In genomic region chr3:41241856-41242552, GRCm38 (mm10) we compare ENCODE assay signal across 20 mouse cellular contexts.
DNase-seq lines count a peak whose midpoint lies in the region; ATAC-seq and TF ChIP-seq lines count a peak whose summit lies in the region.
"Had no signal": no experiment of that assay in that cellular context is flagged by ENCODE, and none has a peak within 500 bp of the region (broad histone marks: within the 10 kb centered on the region; RNA-seq: fewer than 3 reads in every experiment).

No protein-coding gene starts in this region.

- no peak overlapping the region for H3K4me2 ChIP-seq in limb, embryonic 13.5 days (replicated peaks)
- H3K4me2 ChIP-seq in embryonic facial prominence, embryonic 11.5 days (ENCODE audit: low read depth, low read length): no peak overlapping the region
- H3K4me2 ChIP-seq: embryonic facial prominence, embryonic 15.5 days; forebrain, embryonic 12.5 days; heart, embryonic 12.5 days; hindbrain, embryonic 14.5 days; intestine, embryonic 15.5 days had no signal

- H3K9me3 ChIP-seq in limb, embryonic 13.5 days: no peaks in the 10 kb centered on the region
- H3K9me3 ChIP-seq in limb, embryonic 10.5 days (replicated peaks): no peaks in the 10 kb centered on the region
- no peaks in the 10 kb centered on the region for H3K9me3 ChIP-seq in embryonic facial prominence, embryonic 11.5 days (replicated peaks; ENCODE audit: control insufficient read depth, low read length)
- H3K9me3 ChIP-seq: embryonic facial prominence, embryonic 15.5 days; forebrain, embryonic 12.5 days; heart, embryonic 12.5 days; hindbrain, embryonic 10.5 days; intestine, embryonic 15.5 days had no signal

- no peaks in the 10 kb centered on the region for H3K79me2 ChIP-seq in C2C12 (ENCODE audit: control insufficient read depth, insufficient read depth)

- H3K4me1 ChIP-seq in limb, embryonic 13.5 days: 0 out of 2 replicates have a peak, but pooled peaks cover 8% of the 10 kb centered on the region
- H3K4me1 ChIP-seq in limb, embryonic 10.5 days: peaks cover 15% of the 10 kb centered on the region
- no peaks in the 10 kb centered on the region for H3K4me1 ChIP-seq in embryonic facial prominence, embryonic 11.5 days (ENCODE audit: control insufficient read depth, insufficient read depth, low read length)
- H3K4me1 ChIP-seq: embryonic facial prominence, embryonic 15.5 days; forebrain, embryonic 12.5 days; heart, embryonic 12.5 days; hindbrain, embryonic 10.5 days; intestine, embryonic 15.5 days had no signal

- H3K27me3 ChIP-seq in limb, embryonic 13.5 days: no peaks in the 10 kb centered on the region
- H3K27me3 ChIP-seq in limb, embryonic 10.5 days (ENCODE audit: low read depth, poor library complexity, severe bottlenecking): no peaks in the 10 kb centered on the region
- H3K27me3 ChIP-seq in C2C12 (ENCODE audit: control insufficient read depth, insufficient read depth, insufficient read length): no peaks in the 10 kb centered on the region
- H3K27me3 ChIP-seq in embryonic facial prominence, embryonic 11.5 days (ENCODE audit: control insufficient read depth, insufficient read depth, low read length): no peaks in the 10 kb centered on the region
- H3K27me3 ChIP-seq: embryonic facial prominence, embryonic 15.5 days; forebrain, embryonic 12.5 days; heart, embryonic 12.5 days; intestine, embryonic 15.5 days had no signal

- no peak for DNase-seq in limb, embryonic 10.5 days (ENCODE audit: low spot score)
- DNase-seq in embryonic facial prominence, embryonic 11.5 days (ENCODE audit: low spot score): peak; percentile 51
- no peak for DNase-seq in layer of hippocampus, adult 9-10 months (ENCODE audit: low spot score)
- DNase-seq in cerebellum, adult 11 months: no peak
- DNase-seq: adrenal gland, postnatal 10 days; B cell, adult 2 months; cerebellum, adult 11-12 months; cerebellum, adult 9-10 months; cerebellum, postnatal 36 days; gastrocnemius, postnatal 10 days; heart, adult 2 months had no signal

- no peak overlapping the region for H3ac ChIP-seq in C2C12 (ENCODE audit: control insufficient read depth, insufficient read length, low read depth)

- no peaks in the 10 kb centered on the region for H3K79me3 ChIP-seq in C2C12 (ENCODE audit: low read depth)

- no peak for TF ChIP-seq CTCF in C2C12 (IDR thresholded peaks at IDR 0.05; ENCODE audit: control insufficient read depth, insufficient read depth, insufficient read length)

- 0 out of 2 replicates have a peak, but pooled peaks have one; percentile 44 for ATAC-seq in limb, embryonic 13.5 days (ENCODE audit: low FRiP score, low read depth)
- ATAC-seq in embryonic facial prominence, embryonic 11.5 days (replicated peaks; ENCODE audit: insufficient number of reproducible peaks, low FRiP score, low TSS enrichment, low read depth): no peak
- ATAC-seq: forebrain, embryonic 16.5 days; intestine, embryonic 15.5 days had no signal

- no peak overlapping the region for H3K4me3 ChIP-seq in limb, embryonic 13.5 days
- H3K4me3 ChIP-seq in limb, embryonic 10.5 days: no peak overlapping the region
- H3K4me3 ChIP-seq in C2C12 (ENCODE audit: insufficient read depth, poor library complexity, severe bottlenecking): no peak overlapping the region
- H3K4me3 ChIP-seq in embryonic facial prominence, embryonic 11.5 days (ENCODE audit: low read depth, low read length): no peak overlapping the region
- H3K4me3 ChIP-seq: embryonic facial prominence, embryonic 15.5 days; forebrain, embryonic 12.5 days; heart, adult 2 months; heart, embryonic 12.5 days; hindbrain, embryonic 10.5 days; intestine, embryonic 15.5 days had no signal

- no peaks in the 10 kb centered on the region for H3K36me3 ChIP-seq in limb, embryonic 13.5 days
- H3K36me3 ChIP-seq in limb, embryonic 10.5 days: no peaks in the 10 kb centered on the region
- no peaks in the 10 kb centered on the region for H3K36me3 ChIP-seq in C2C12 (ENCODE audit: control insufficient read depth, insufficient read depth)
- H3K36me3 ChIP-seq in embryonic facial prominence, embryonic 11.5 days (replicated peaks; ENCODE audit: control insufficient read depth, insufficient read depth, low read depth, low read length): no peaks in the 10 kb centered on the region
- H3K36me3 ChIP-seq: embryonic facial prominence, embryonic 15.5 days; forebrain, embryonic 12.5 days; heart, embryonic 12.5 days; hindbrain, embryonic 10.5 days; intestine, embryonic 15.5 days had no signal

- H3K27ac ChIP-seq in limb, embryonic 13.5 days: no peak overlapping the region
- H3K27ac ChIP-seq in limb, embryonic 10.5 days: no peak overlapping the region
- no peak overlapping the region for H3K27ac ChIP-seq in embryonic facial prominence, embryonic 11.5 days (replicated peaks; ENCODE audit: low read depth, low read length)
- H3K27ac ChIP-seq: embryonic facial prominence, embryonic 15.5 days; forebrain, embryonic 12.5 days; heart, adult 2 months; hindbrain, embryonic 10.5 days; hindbrain, embryonic 14.5 days; intestine, embryonic 15.5 days had no signal

- 35% methylated on average over 8 of the region's 8 CpGs for WGBS in limb, embryonic 13.5 days
- WGBS in limb, embryonic 10.5 days: 59% methylated on average over 8 of the region's 8 CpGs
- WGBS in embryonic facial prominence, embryonic 11.5 days: 51% methylated on average over 8 of the region's 8 CpGs

- no peak overlapping the region for H3K9ac ChIP-seq in limb, embryonic 13.5 days
- no peak overlapping the region for H3K9ac ChIP-seq in embryonic facial prominence, embryonic 11.5 days (replicated peaks; ENCODE audit: low read length)
- H3K9ac ChIP-seq: embryonic facial prominence, embryonic 15.5 days; forebrain, embryonic 12.5 days; heart, embryonic 12.5 days; hindbrain, embryonic 14.5 days; intestine, embryonic 15.5 days had no signal

TF ChIP-seq in C2C12, 6 proteins besides CTCF, POLR2A, EP300 and RAD21:
- TF ChIP-seq MYOG (IDR thresholded peaks at IDR 0.05; ENCODE audit: control insufficient read depth, extremely low read depth, insufficient read length): no peak
- no peak for TF ChIP-seq MAX (IDR thresholded peaks at IDR 0.05)
- peak; percentile 19 for TF ChIP-seq FOSL1 (IDR thresholded peaks at IDR 0.05; ENCODE audit: insufficient read depth, low read length, poor library complexity, severe bottlenecking)
